Mouse (Mus musculus) lung, postnatal 0 days (tissue): ENCODE measurements around the gene Gm16430.
"Not testable (repeated sequence)": the region's sequence is repeated elsewhere in the genome, so short reads cannot be mapped to it uniquely, and the experiment has no call there.

Source experiments
- CTCF ChIP-seq: IDR thresholded peaks from 2 replicates; pipeline ENCODE4 v1.5.1; 2016; ENCODE audit warnings: antibody characterized with exemption, mild to moderate bottlenecking
- EP300 ChIP-seq: IDR thresholded peaks from 2 replicates; pipeline ENCODE4 v1.6.1; 2016; ENCODE audit warnings: antibody characterized with exemption, mild to moderate bottlenecking, control low read depth

DNA sequence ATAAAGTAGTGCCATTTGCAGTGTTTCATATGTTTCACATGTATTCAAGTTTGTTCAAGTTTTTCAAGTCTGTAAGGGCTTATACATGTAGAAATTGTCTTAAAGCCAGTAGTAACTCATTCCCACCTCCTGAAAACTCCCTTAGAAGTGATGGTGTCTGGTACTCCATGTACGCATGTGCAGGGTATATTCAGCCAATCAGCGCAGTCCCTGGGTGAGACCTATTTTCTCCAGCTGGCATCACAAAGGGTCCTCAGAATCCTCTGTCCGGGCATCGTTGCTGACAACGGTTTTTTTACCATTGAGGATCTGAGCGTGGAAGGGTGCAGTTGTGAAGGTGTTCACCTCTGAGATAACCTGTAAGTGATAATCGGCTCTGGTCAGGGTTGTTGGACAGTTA, at the start of gene Gm16430:
- TF ChIP-seq CTCF, EP300: not testable (repeated sequence)
